Mouse (Mus musculus): ENCODE measurements around the gene Krt39. TPM values are rescaled to one million over a fixed set of nuclear protein-coding genes. Genes with fewer than 3 reads are reported as not detected.

Krt39 gene
- polyA plus RNA-seq (2012; ENCODE audit: insufficient read depth, insufficient read length, missing spikeins), result not detected in 2 replicates

DNA sequence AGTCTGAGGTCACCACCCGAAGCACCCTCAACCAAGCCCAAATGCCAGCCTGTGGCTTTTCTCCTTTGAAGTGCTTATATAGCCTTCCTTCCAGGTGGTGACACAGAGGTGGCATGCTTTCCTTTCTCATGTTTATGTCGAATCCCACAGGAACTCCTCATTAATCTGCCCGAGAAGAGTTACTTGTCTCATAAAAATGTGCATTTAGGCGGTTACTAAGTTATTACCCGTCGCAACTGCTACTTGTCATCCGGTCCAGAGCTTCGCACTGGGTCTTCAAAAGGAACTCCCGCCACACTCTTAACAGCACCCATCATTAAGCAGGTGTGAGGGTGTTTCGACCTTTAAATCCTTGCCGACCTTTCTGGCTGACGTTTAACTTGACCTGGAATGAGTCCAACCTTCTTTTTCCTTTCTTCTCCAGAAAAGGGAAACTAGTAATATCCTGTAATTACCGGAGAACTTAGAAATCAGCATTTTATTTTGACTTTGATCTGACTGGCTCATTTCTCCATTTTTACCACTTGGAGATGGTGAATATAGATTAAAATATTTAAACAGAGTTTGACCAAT is at the start of gene Krt39:
Gene Krt39, minus strand, starts transcription at position 51 of the 573 bp plus-strand sequence.
- no peak within 1 kb of the TSS for H3K27ac ChIP-seq (ENCODE audit: insufficient read depth, low read depth, low read length)

GRCm38 (mm10) chr11:99566530-99566929 is 45.4 kb upstream of the Krt39 start, which contains the start of gene Krtap3-1:
Krtap3-1 (minus strand) TSS chr11:99566630.
- Histone ChIP-seq H3K4me1 (ENCODE audit: control insufficient read depth, insufficient read depth, low read length) (no peaks in the 10 kb centered on the region), H3K4me3 (ENCODE audit: insufficient read depth, low read length) (no peak within 1 kb of the TSS), H3K27ac (ENCODE audit: insufficient read depth, low read depth, low read length) (no peak within 1 kb of the TSS)
- TF ChIP-seq CTCF (IDR thresholded peaks at IDR 0.05; ENCODE audit: low read depth, low read length) (no peak), POLR2A (IDR thresholded peaks at IDR 0.05; ENCODE audit: borderline replicate concordance, low read depth, low read length) (no peak)

More for the DNA sequence above, at the start of gene Krt39:
- H3K4me3 ChIP-seq (ENCODE audit: insufficient read depth, low read length), result no peak within 1 kb of the TSS
- no peaks in the 10 kb centered on the region for H3K4me1 ChIP-seq (ENCODE audit: control insufficient read depth, insufficient read depth, low read length)
- TF ChIP-seq POLR2A (IDR thresholded peaks at IDR 0.05; ENCODE audit: borderline replicate concordance, low read depth, low read length) (no peak), CTCF (IDR thresholded peaks at IDR 0.05; ENCODE audit: low read depth, low read length) (no peak)

DNA sequence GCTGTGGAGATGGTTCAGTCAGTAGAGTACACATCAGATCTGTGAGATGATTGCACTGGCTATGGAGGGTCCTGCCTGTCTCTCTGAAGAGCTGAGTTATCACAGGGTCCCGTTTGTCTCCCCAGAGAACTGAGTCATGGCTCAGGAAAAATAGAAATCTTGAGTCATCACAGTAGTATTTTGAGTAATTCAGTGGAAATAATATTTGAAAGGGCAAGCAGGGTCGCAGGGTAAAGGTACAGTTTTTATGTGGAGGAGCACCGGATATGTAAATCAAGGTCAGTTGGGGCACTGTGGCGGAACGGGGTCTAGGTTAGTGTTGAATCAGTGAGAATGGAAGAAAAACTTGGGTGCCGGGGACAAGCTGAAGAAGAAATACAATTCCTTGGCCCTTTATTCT is 41.4 kb upstream of the Krt39 start:
- Histone ChIP-seq H3K4me1 (ENCODE audit: control insufficient read depth, insufficient read depth, low read length) (no peaks in the 10 kb centered on the region), H3K4me3 (ENCODE audit: insufficient read depth, low read length) (no peak overlapping the region), H3K27ac (ENCODE audit: insufficient read depth, low read depth, low read length) (no peak overlapping the region)
- no peak for TF ChIP-seq CTCF (IDR thresholded peaks at IDR 0.05; ENCODE audit: low read depth, low read length)
- no peak for TF ChIP-seq POLR2A (IDR thresholded peaks at IDR 0.05; ENCODE audit: borderline replicate concordance, low read depth, low read length)

DNA sequence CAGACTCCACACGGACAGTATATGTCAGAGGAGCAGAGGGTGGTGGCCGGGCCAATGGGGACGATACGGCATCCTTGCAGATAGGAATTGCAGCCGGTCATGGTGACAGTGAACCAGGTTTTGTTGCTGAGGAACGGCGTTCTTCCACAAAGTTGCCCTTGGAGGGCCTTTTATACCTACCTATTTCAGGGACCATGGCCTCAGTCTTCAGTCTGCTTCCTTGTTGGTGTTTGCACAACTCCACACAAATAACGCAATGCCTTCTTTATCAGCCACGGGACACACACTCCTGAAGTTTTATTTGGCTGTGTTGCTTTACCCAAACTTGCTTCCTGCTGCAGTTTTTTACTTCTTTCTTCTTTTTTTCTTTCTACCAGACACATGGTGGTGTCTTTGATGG is 38.2 kb upstream of the Krt39 start, which contains the start of gene Gm11939:
Gene Gm11939, minus strand, starts transcription at position 101 of the 400 bp plus-strand sequence.
- H3K4me1 ChIP-seq (ENCODE audit: control insufficient read depth, insufficient read depth, low read length), result no peaks in the 10 kb centered on the region
- no peak within 1 kb of the TSS for H3K27ac ChIP-seq (ENCODE audit: insufficient read depth, low read depth, low read length)
- TF ChIP-seq CTCF (IDR thresholded peaks at IDR 0.05; ENCODE audit: low read depth, low read length) (no peak), POLR2A (IDR thresholded peaks at IDR 0.05; ENCODE audit: borderline replicate concordance, low read depth, low read length) (no peak)
- no peak within 1 kb of the TSS for H3K4me3 ChIP-seq (ENCODE audit: insufficient read depth, low read length)

GRCm38 (mm10) chr11:99557976-99558745 is 37.0 kb upstream of the Krt39 start:
- Histone ChIP-seq H3K4me1 (ENCODE audit: control insufficient read depth, insufficient read depth, low read length) (no peaks in the 10 kb centered on the region), H3K27ac (ENCODE audit: insufficient read depth, low read depth, low read length) (no peak overlapping the region), H3K4me3 (ENCODE audit: insufficient read depth, low read length) (no peak overlapping the region)
- no peak for TF ChIP-seq POLR2A (IDR thresholded peaks at IDR 0.05; ENCODE audit: borderline replicate concordance, low read depth, low read length)
- TF ChIP-seq CTCF (IDR thresholded peaks at IDR 0.05; ENCODE audit: low read depth, low read length), result no peak

DNA sequence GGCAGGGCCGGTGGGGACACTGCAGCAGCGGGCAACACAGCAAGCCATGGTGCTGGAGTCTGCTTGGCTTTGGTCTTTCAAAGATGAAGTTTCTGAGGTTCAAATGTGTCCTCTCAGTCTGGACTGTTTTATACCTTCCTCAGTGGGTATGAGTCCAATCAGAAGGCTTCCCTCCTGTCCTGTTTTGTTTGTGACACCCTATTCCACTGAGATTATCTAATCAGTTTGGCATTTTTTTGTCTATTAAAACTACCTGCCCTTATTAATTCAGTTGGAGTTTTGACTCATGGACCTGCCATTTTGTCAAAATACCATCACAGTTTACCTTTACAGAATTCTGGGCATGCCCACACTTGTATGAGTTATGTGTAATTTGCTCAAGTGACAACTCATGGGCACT is 35.6 kb upstream of the Krt39 start, which contains the start of gene Krtap3-2:
Gene Krtap3-2, minus strand, starts transcription at position 101 of the 400 bp plus-strand sequence.
- no peak within 1 kb of the TSS for H3K27ac ChIP-seq (ENCODE audit: insufficient read depth, low read depth, low read length)
- no peaks in the 10 kb centered on the region for H3K4me1 ChIP-seq (ENCODE audit: control insufficient read depth, insufficient read depth, low read length)
- H3K4me3 ChIP-seq (ENCODE audit: insufficient read depth, low read length), result no peak within 1 kb of the TSS
- TF ChIP-seq POLR2A (IDR thresholded peaks at IDR 0.05; ENCODE audit: borderline replicate concordance, low read depth, low read length) (no peak), CTCF (IDR thresholded peaks at IDR 0.05; ENCODE audit: low read depth, low read length) (no peak)

GRCm38 (mm10) chr11:99556195-99556594 is 35.1 kb upstream of the Krt39 start:
- no peak for TF ChIP-seq POLR2A (IDR thresholded peaks at IDR 0.05; ENCODE audit: borderline replicate concordance, low read depth, low read length)
- TF ChIP-seq CTCF (IDR thresholded peaks at IDR 0.05; ENCODE audit: low read depth, low read length), result no peak
- Histone ChIP-seq H3K4me3 (ENCODE audit: insufficient read depth, low read length) (no peak overlapping the region), H3K27ac (ENCODE audit: insufficient read depth, low read depth, low read length) (no peak overlapping the region), H3K4me1 (ENCODE audit: control insufficient read depth, insufficient read depth, low read length) (no peaks in the 10 kb centered on the region)

DNA sequence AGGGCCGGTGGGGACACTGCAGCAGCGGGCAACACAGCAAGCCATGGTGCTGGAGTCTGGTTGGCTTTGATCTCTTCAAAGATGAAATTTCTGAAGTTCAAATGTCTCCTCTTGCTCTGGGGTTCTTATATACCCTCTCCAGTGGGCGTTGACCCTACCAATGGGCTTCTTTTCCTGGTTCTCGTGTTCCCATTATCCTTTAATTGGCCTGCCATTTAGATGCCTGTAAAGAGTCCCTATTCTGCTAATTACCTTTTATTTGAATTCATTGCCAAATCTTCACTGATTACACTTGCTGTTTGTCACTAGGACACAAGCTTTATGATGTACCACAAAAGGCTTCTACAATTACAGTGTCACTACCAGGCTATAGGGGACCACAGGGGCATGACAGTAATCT is 29.6 kb upstream of the Krt39 start, which contains the start of gene Krtap3-3:
Gene Krtap3-3, minus strand, starts transcription at position 101 of the 400 bp plus-strand sequence.
- Histone ChIP-seq H3K4me1 (ENCODE audit: control insufficient read depth, insufficient read depth, low read length) (no peaks in the 10 kb centered on the region), H3K27ac (ENCODE audit: insufficient read depth, low read depth, low read length) (no peak within 1 kb of the TSS), H3K4me3 (ENCODE audit: insufficient read depth, low read length) (no peak within 1 kb of the TSS)
- TF ChIP-seq POLR2A (IDR thresholded peaks at IDR 0.05; ENCODE audit: borderline replicate concordance, low read depth, low read length) (no peak), CTCF (IDR thresholded peaks at IDR 0.05; ENCODE audit: low read depth, low read length) (no peak)

DNA sequence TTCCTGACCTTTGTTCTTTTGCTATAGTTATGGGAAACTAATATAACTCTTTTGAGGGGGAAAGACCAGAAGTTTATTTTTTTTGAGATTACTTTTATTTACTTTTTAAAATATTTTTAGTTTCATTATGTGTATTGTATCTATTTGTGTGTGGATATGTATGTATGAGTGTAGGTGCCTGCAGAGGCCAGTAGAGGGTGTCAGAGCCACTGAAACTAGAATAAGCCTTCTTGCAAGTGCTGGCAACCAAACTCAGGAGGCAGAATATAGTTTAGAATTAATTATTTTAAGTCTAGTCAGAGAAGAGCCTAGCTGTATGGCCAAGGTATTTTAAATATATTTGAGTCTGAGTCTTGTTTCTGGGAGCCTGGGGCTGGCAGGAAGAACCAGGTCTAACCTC is 26.8 kb upstream of the Krt39 start:
- TF ChIP-seq CTCF (IDR thresholded peaks at IDR 0.05; ENCODE audit: low read depth, low read length), result no peak
- TF ChIP-seq POLR2A (IDR thresholded peaks at IDR 0.05; ENCODE audit: borderline replicate concordance, low read depth, low read length), result no peak
- H3K4me3 ChIP-seq (ENCODE audit: insufficient read depth, low read length), result no peak overlapping the region

GRCm38 (mm10) chr11:99539721-99540120 is 18.6 kb upstream of the Krt39 start:
- TF ChIP-seq CTCF (IDR thresholded peaks at IDR 0.05; ENCODE audit: low read depth, low read length), result no peak
- no peak for TF ChIP-seq POLR2A (IDR thresholded peaks at IDR 0.05; ENCODE audit: borderline replicate concordance, low read depth, low read length)
- H3K27ac ChIP-seq (ENCODE audit: insufficient read depth, low read depth, low read length), result no peak overlapping the region
- no peak overlapping the region for H3K4me3 ChIP-seq (ENCODE audit: insufficient read depth, low read length)
- no peaks in the 10 kb centered on the region for H3K4me1 ChIP-seq (ENCODE audit: control insufficient read depth, insufficient read depth, low read length)

More for the DNA sequence above, 26.8 kb upstream of the Krt39 start:
- Histone ChIP-seq H3K4me1 (ENCODE audit: control insufficient read depth, insufficient read depth, low read length) (no peaks in the 10 kb centered on the region), H3K27ac (ENCODE audit: insufficient read depth, low read depth, low read length) (no peak overlapping the region)
